Mouse (Mus musculus): ENCODE measurements around the gene Fat4. TPM values are rescaled to one million over a fixed set of nuclear protein-coding genes. Genes with fewer than 3 reads are reported as not detected.

Fat4 gene
- polyA plus RNA-seq (2012; rRNA removed), result 0.76 and 1.4 TPM in 2 replicates

DNA sequence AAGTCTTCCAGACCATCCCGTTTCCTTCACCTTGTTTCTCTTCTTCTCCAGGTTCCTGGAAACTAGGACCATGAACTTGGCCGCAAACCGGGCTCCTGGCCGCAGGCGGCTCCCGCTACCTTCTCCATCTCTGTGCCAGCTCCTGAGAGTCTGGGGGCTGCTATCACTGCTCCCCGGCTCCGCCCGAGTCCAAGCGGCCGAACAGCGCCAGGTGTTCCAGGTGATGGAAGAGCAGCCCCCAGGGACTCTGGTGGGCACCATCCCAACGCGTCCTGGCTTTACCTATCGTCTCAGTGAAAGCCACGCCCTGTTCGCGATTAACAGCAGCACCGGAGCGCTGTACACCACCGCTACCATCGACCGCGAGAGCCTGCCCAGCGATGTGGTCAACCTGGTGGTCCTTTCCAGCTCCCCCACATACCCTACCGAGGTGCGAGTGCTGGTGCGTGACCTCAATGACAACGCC lies at the start of gene Fat4:
Gene Fat4, plus strand, starts transcription at position 51 of the 466 bp plus-strand sequence.

